Mouse (Mus musculus) heart, embryonic 15.5 days (tissue): ENCODE results near the gene 1700067K01Rik. TPM values are rescaled to one million over a fixed set of nuclear protein-coding genes. Genes with fewer than 3 reads are reported as not detected.

Source experiments
- microRNA counts: library from miRNA; unstranded; fragments of <30 nt; microRNA quantifications from one replicate; lab custom pipeline; 2016
- microRNA-seq: library from miRNA; unstranded; fragments of <30 nt; microRNA quantifications from one replicate; pipeline ENCODE4, GENCODE M21; 2016
- polyA plus RNA-seq: library from polyadenylated mRNA; unstranded; fragments of >200 nt; fragmentation: Nextera tagmentation; extraction: Ambion mirVana; gene quantifications from 2 replicates; pipeline ENCODE4 v1.2.1, GENCODE M21; 2015

Gene 1700067K01Rik
- polyA plus RNA-seq, 1 experiment from 2014 or later = 0.74 TPM

MicroRNAs encoded within 50 kb of the gene (microRNA counts, 519-probe panel; counts per million panel counts)
- microRNA mmu-miR-1199 (lab: Ali Mortazavi, UCI) = not detected

Small RNAs within 50 kb of the gene (microRNA-seq; reads per million reads assigned to microRNA genes)
- not detected for gene Mir1199
- gene Mir8111 = 2.5 reads per million, percentile 7 among the genes with 10 or more reads in this experiment

Other genes with a start within 250 kb of the 1700067K01Rik start
- gene Adgrl1, start 101.4 kb upstream of the 1700067K01Rik start, polyA plus RNA-seq = 7.1 and 10.7 TPM in 2 replicates
- gene Gm10644, start 46.3 kb upstream of the 1700067K01Rik start, polyA plus RNA-seq = 0.76 and 0.93 TPM in 2 replicates
- gene Asf1b, start 46.0 kb upstream of the 1700067K01Rik start, polyA plus RNA-seq = 55.8 and 63.3 TPM in 2 replicates
- 246 and 260 TPM in 2 replicates for gene Prkaca, start 28.5 kb upstream of the 1700067K01Rik start, polyA plus RNA-seq
- gene Samd1, start 3.8 kb upstream of the 1700067K01Rik start, polyA plus RNA-seq = 5.6 and 5.9 TPM in 2 replicates
- 0.31 and 0.57 TPM in 2 replicates for gene 2210011C24Rik, start 10.7 kb downstream of the 1700067K01Rik start, polyA plus RNA-seq
- gene Palm3, start 20.0 kb downstream of the 1700067K01Rik start, polyA plus RNA-seq = 1.2 and 1.9 TPM in 2 replicates
- gene Il27ra, start 41.1 kb downstream of the 1700067K01Rik start, polyA plus RNA-seq = 5.4 and 6.6 TPM in 2 replicates
- gene Rln3, start 43.5 kb downstream of the 1700067K01Rik start, polyA plus RNA-seq = 0.39 TPM in 1 of 2 replicates, not detected in the other
- 0.71 and 1.3 TPM in 2 replicates for gene Gm10643, start 63.6 kb downstream of the 1700067K01Rik start, polyA plus RNA-seq
- 4.5 and 7.4 TPM in 2 replicates for gene Rfx1, start 65.3 kb downstream of the 1700067K01Rik start, polyA plus RNA-seq
- 4.6 and 6.8 TPM in 2 replicates for gene Dcaf15, start 103.3 kb downstream of the 1700067K01Rik start, polyA plus RNA-seq
- 0.04 and 0.29 TPM in 2 replicates for gene Podnl1, start 124.5 kb downstream of the 1700067K01Rik start, polyA plus RNA-seq
- gene Cc2d1a, start 146.4 kb downstream of the 1700067K01Rik start, polyA plus RNA-seq = 11.9 and 18.7 TPM in 2 replicates
- 0.60 and 0.77 TPM in 2 replicates for gene 4930432K21Rik, start 146.5 kb downstream of the 1700067K01Rik start, polyA plus RNA-seq
- 1.4 and 1.6 TPM in 2 replicates for gene Nanos3, start 183.7 kb downstream of the 1700067K01Rik start, polyA plus RNA-seq
- 7.6 and 9.7 TPM in 2 replicates for gene Zswim4, start 235.6 kb downstream of the 1700067K01Rik start, polyA plus RNA-seq
- 290 and 291 TPM in 2 replicates for gene D8Ertd738e, start 248.2 kb downstream of the 1700067K01Rik start, polyA plus RNA-seq